Comparison of ENCODE assay signal across 10 mouse cellular contexts in genomic region chr12:27357076-27357637, GRCm38 (mm10). TPM values are rescaled to one million over a fixed set of nuclear protein-coding genes. Genes with fewer than 3 reads are reported as not detected.
DNase-seq lines count a peak whose midpoint lies in the region; ATAC-seq and TF ChIP-seq lines count a peak whose summit lies in the region.
"Had no signal": no experiment of that assay in that cellular context is flagged by ENCODE, and none has a peak within 500 bp of the region (broad histone marks: within the 10 kb centered on the region; RNA-seq: fewer than 3 reads in every experiment).

No protein-coding gene starts in this region.

- 0 out of 2 replicates have a peak, but pooled peaks cover 4% of the 10 kb centered on the region for H3K4me1 ChIP-seq in heart, postnatal 0 days (ENCODE audit: control insufficient read depth, insufficient read depth)

- no peak overlapping the region for H3K9ac ChIP-seq in heart, postnatal 0 days (replicated peaks; ENCODE audit: low read depth, low read length)

- DNase-seq in heart, adult 11 months: peak; percentile 92
- no peak for DNase-seq in heart, postnatal 25 days (ENCODE audit: low spot score)
- DNase-seq in adrenal gland, postnatal 4 days (ENCODE audit: low spot score in 2 of 2): peak; percentile 3 to 7
- no peak for DNase-seq in heart, postnatal 0 days (ENCODE audit: low spot score)
- DNase-seq in kidney, postnatal 14 days: peak; percentile 73
- peak; percentile 69 for DNase-seq in retina, postnatal 1 day
- no peak for DNase-seq in left cerebral cortex, adult 8-10 months (ENCODE audit: low spot score in 2 of 2)
- no peak for DNase-seq in layer of hippocampus, adult 11-12 months (ENCODE audit: low spot score)

- H3K4me2 ChIP-seq in heart, postnatal 0 days (ENCODE audit: low read depth, low read length): peak overlapping the region; percentile 38

- no peaks in the 10 kb centered on the region for H3K36me3 ChIP-seq in heart, postnatal 0 days (replicated peaks; ENCODE audit: control insufficient read depth, insufficient read depth, low read length)

- H3K9me3 ChIP-seq in heart, postnatal 0 days (replicated peaks; ENCODE audit: control insufficient read depth, low read length): no peaks in the 10 kb centered on the region

- H3K4me3 ChIP-seq in heart, postnatal 0 days (ENCODE audit: low read depth, low read length): 0 out of 2 replicates have a peak overlapping the region, but pooled peaks have one; percentile 2

- 0 out of 2 replicates have a peak, but pooled peaks have one; percentile 27 for ATAC-seq in heart, postnatal 0 days (ENCODE audit: insufficient read depth, low read depth)

- TF ChIP-seq EP300 in heart, postnatal 0 days (IDR thresholded peaks at IDR 0.05; ENCODE audit: low read depth): no peak

- H3K27ac ChIP-seq in heart, postnatal 0 days (ENCODE audit: low read depth): no peak overlapping the region
- H3K27ac ChIP-seq: macrophage had no signal

- no peaks in the 10 kb centered on the region for H3K27me3 ChIP-seq in heart, postnatal 0 days (ENCODE audit: control insufficient read depth, insufficient read depth, low read length)
- H3K27me3 ChIP-seq: CH12.LX had no signal

- no peak for TF ChIP-seq CTCF in heart, postnatal 0 days (IDR thresholded peaks at IDR 0.05; ENCODE audit: low read depth)

- 22% methylated on average over 12 of the region's 12 CpGs for WGBS in heart, postnatal 0 days

- intact Hi-C loops in heart, postnatal 25 days (cut with DNase I): no loop called here

RNA-seq across cellular contexts. Expression of gene Sox11, which starts 14.8 kb away (rescaled TPM):
- total RNA-seq in heart, postnatal 25 days (2021): under 1 TPM; 0.20 to 0.21 TPM
- 1 to 10 TPM; 5.5 to 9.5 TPM for total RNA-seq in adrenal gland, postnatal 4 days (2021)
- total RNA-seq in heart, postnatal 0 days (2014; rRNA removed; ENCODE audit: low replicate concordance): 5.7 and 6.6 TPM in 2 replicates
- 3.8 and 3.9 TPM in 2 replicates for polyA plus RNA-seq in heart, postnatal 0 days (2015; fragmentation: Nextera tagmentation; extraction: Ambion mirVana)
- total RNA-seq in left cerebral cortex, adult 8-10 months (2022): 10 to 100 TPM in 3 of 4 experiments, 1 to 10 TPM in 1; 9.5 to 11.8 (median 11.4) TPM
- total RNA-seq: CH12.LX had no signal
- polyA plus RNA-seq: macrophage had no signal

Comparison
In these comparisons a context has a peak if more than half of its experiments do, and no peak if none do; other contexts are left out.
1. DNase-seq: peak in heart, adult 11 months (single experiment), adrenal gland, postnatal 4 days (2 of 2), kidney, postnatal 14 days (single experiment) and retina, postnatal 1 day (single experiment); none in heart, postnatal 25 days (single experiment), heart, postnatal 0 days (single experiment), left cerebral cortex, adult 8-10 months (0 of 2) and layer of hippocampus, adult 11-12 months (single experiment).